Mouse (Mus musculus) ovary, postnatal 10 days (tissue): ENCODE measurements around the gene Ifit3b.
"Not testable (repeated sequence)": the region's sequence is repeated elsewhere in the genome, so short reads cannot be mapped to it uniquely, and the experiment has no call there.

ENCODE experiments used
- DNase-seq: peaks from one replicate; pipeline ENCODE4 v3.0.0; 2022; ENCODE audit warnings: low spot score

The Ifit3b gene

DNA sequence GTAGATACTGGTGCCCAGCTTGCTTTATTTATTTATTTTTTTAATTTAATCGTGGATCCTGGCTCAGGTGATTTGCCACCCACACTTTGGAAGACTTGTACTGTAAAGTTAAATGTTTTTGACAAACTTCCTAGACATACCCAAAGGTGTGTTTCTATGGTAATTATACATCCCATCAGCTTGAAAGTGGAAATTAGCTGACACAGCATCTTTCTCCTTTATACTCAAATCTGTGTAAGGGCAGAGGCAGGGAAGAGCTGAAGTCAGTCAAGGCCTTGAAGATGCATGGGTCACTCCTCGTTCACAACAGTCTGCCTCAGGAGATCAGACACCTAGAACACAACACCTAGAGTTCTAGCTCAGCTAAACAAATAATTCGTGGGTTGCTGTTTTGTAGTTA lies 2.3 kb downstream of the Ifit3b start:
- not testable (repeated sequence) for DNase-seq

DNA sequence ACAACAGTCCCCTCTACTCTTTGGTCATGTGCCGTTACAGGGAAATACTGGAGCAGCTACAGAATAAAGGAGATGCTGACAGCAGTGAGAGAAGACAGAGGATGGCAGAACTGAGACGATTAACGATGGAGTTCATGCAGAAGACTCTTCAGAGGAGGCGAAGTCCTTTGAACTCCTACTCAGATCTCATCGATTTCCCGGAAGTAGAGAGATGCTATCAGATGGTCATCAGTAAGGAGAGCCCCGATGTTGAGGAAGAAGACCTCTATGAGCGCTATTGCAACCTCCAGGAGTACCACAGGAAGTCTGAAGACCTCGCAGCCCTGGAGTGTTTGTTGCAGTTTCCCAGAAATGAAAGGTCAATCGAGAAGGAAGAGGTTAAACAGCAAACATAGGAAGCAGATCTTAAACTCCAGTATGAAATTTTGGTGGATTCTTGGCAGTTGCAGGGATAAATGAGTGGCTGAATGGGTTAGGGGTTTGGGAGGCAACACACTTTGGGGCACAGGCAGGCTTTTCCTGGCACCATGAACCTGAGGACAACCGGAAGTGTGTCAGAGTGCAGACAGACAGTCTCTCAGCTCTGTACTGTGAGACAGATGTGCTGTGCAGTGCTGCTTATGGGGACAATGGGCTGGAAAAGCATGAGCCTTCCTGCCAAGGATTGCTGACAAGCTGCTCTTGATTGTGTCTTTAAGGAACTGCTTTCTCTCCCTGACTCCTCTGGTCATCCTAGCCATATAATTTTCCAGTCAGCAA lies 4.7 kb downstream of the Ifit3b start:
- DNase-seq, result not testable (repeated sequence)

DNA sequence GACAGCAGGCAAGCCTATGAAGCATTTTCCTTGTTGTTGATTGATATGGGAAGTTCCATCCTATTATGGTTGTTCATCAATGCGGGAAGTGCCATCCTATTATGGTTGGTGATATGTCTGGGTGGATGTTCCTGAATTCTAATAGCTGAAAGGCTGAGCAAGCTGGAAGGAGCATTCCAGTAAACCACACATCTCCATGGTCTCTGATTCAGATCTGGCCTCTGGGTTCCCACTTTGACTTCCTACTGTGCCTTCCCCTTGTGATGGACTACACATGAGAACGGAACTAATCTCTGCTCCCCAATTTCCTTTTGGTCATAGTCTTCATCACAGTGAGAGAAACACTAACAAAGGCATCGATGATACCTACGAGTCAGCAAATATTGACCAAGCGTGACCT lies 13.1 kb downstream of the Ifit3b start:
- no peak for DNase-seq

DNA sequence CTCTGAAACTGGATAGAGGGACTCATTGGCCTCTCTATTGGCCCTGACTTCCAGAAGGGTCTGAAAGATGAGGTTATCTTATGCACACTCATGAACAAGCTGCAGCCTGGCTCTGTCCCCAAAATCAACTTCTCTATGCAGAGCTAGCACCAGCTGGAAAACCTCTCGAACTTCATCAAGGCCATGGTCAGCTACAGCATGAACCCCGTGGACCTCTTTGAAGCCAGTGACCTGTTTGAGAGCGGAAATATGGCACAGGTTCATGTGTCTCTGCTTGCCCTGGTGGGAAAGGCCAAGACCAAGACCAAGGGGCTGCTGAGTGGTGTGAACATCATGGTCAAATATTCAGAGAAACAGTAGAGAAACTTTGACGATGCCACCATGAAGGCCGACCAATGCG lies 16.0 kb downstream of the Ifit3b start:
- DNase-seq, result no peak

GRCm38 (mm10) chr19:34624663-34625062 lies 16.9 kb downstream of the Ifit3b start:
- DNase-seq, result no peak

GRCm38 (mm10) chr19:34627496-34627895 lies 19.7 kb downstream of the Ifit3b start:
- DNase-seq, result no peak

DNA sequence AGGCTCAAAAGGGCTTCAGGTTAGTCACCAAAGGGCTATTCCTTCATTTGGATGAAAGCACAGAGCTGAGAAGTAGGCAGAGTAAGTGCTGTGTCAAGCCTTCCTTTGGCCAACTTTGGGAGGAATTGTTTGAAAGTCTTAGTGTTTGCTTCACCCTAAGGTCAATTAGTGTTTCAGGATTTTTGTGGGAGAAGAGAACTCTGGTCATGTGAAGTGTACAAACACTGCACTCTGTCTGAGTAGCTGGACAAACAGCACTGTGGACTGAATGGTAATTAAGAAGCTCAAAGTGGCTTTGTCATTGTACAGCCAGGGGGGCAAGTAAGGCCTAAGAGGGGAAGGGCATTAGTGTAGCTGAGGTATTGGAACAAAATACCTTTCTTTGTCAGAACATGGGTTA lies 23.7 kb downstream of the Ifit3b start:
- no peak for DNase-seq

DNA sequence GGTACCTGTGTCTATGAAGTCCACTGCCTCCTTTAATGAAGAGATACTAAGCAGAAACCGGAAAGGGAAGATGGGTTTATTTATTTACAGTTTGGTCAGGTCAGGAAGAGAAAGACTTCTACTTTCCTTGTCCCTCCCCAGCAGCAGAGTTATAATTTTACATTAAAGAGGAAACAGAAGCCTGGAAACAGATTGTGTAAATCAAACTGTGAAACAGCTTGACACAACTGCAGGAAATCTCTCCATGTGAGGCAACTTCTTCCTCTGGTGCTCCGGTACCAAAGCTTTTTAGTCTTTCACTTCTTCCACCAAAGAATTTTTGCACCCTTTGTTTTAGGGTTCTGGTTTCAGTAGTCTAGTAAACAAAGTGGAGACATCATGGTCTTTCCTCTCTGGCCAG lies 25.7 kb downstream of the Ifit3b start:
- DNase-seq, result no peak

GRCm38 (mm10) chr19:34636933-34637557 lies 29.3 kb downstream of the Ifit3b start:
- peak; percentile 21 for DNase-seq

- DNase-seq, result no peak
These were observed 32.9 kb downstream of the Ifit3b start, which contains the start of the genes Ifit1bl2 and Ifit1 for GRCm38 (mm10) chr19:34640623-34641022. Gene Ifit1bl2, minus strand, starts transcription at chr19:34640743. Gene Ifit1, plus strand, starts transcription at chr19:34640871.

GRCm38 (mm10) chr19:34642616-34643015 lies 34.8 kb downstream of the Ifit3b start:
- no peak for DNase-seq

DNA sequence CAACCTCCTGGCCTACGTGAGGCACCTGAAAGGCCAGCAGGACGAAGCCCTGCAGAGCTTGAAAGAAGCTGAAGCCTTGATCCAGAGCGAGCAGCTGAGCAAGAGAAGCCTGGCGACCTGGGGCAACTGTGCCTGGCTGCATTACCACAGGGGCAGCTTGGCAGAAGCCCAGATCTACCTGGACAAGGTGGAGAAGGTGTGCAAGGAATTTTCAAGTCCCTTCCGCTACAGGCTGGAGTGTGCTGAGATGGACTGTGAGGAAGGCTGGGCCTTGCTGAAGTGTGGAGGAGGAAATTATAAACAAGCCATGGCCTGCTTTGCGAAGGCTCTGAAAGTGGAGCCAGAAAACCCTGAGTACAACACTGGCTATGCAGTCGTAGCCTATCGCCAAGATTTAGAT lies 39.9 kb downstream of the Ifit3b start:
- not testable (repeated sequence) for DNase-seq

GRCm38 (mm10) chr19:34650276-34650675 lies 42.5 kb downstream of the Ifit3b start:
- no peak for DNase-seq

DNA sequence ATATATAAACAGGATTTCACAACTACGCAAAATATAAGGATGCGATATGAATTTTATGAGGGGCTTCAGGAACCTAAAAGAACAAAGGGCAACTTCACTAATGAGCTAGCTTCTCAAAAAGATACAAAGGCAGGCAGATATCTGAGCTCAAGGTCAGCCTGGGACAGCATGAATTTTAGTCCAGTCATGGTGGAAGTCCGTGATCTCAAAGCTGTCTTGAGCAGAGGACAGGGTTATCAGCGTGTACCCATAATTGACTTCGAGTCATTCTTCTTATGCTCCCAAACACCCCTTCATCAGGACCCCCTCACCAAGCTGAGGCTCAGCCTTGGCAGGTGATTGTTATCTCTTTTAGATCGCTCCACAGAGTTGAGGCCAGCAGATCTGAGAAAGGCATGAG lies 43.2 kb downstream of the Ifit3b start:
- no peak for DNase-seq

GRCm38 (mm10) chr19:34655227-34655805 lies 47.5 kb downstream of the Ifit3b start:
- no peak for DNase-seq

DNA sequence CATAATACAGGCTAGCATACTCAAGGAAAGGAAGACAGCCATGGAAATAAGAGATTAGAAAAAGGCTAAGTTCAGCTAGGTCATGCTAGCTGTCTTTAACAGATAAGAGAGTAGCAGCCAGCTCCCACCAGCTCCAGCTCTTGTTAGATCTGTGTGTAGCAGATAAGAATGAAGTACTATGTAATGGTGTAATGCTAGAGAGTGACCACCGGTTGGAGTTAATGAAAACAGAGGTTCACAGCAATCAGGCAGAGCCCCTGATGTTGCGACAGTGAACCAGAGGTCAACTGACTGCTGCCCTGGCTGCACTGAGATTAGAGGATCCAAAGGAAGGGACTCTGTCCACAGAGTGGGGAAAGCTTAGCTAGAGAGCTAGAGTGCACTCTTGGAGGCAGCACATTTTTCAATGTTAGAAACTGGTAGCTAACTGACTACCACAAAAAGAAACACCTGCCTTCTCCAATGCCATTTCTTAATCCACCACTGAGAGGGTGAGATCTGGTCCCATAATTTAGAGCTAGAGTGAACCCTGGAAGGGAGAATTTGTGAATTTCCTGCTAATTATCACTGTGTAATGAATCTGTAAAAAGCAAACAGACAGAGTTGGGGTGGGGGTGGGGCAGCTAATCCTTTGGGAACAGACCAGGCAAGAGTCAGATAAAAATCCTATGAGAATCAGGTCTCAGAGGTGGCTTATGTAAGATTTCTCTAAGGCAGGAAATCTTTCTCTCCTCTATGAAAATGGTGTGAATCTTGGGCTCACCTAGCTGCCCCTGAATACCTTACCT lies 48.9 kb downstream of the Ifit3b start:
- DNase-seq, result no peak

DNA sequence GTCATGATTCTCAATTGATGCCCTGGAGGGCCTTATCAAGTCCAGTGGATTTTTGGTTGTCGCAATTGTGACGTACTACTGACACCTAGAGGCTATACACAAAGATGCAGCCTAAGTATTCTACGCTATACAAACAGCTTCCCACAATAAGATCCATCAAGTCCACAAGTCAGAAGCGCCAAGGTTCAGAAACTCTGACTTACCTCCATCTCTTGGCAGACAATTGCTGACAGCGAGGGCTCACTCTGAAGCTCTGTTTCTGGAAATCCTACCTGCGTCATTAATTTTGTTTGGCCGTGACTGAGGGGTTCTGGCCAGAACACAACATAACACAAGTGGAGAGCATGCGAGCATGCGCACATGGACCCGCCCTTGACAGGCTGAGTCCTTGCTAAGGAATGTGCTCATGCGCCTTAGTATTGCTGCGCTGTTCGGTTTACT lies 54.3 kb downstream of the Ifit3b start:
- no peak for DNase-seq

GRCm38 (mm10) chr19:34662740-34663139 lies 55.0 kb downstream of the Ifit3b start:
- DNase-seq, result no peak
